Mouse (Mus musculus) lung, embryonic 14.5 days (tissue): Measurements from ENCODE around the gene Xrcc6. TPM values are rescaled to one million over a fixed set of nuclear protein-coding genes. Genes with fewer than 3 reads are reported as not detected.

Experiments used
- ATAC-seq: fragments of 200-750 bp; cut with Nextera tagmentation; 2 replicates; pipeline ENCODE4 v1.8.0; 2017; ENCODE audit warnings: mild to moderate bottlenecking, moderate TSS enrichment, moderate library complexity; ENCODE audit not compliant: insufficient read depth
- DNase-seq: peaks from one replicate; pipeline ENCODE4 v3.0.0-alpha.2; 2015
- H3K27ac ChIP-seq: fragments of 300-500 bp; sonication (generic); 2 replicates; pipeline ENCODE4 v1.5.1; 2014; ENCODE audit warnings: low read depth, mild to moderate bottlenecking, moderate library complexity
- H3K27me3 ChIP-seq: fragments of 300-500 bp; sonication (generic); 2 replicates; pipeline ENCODE4 v1.6.1; 2014; ENCODE audit warnings: low read length, control low read depth; ENCODE audit not compliant: insufficient read depth
- H3K36me3 ChIP-seq: fragments of 300-500 bp; sonication (generic); 2 replicates; pipeline ENCODE4 v1.6.1; 2014; ENCODE audit warnings: control low read depth; ENCODE audit not compliant: insufficient read depth
- H3K4me1 ChIP-seq: fragments of 300-500 bp; sonication (generic); 2 replicates; pipeline ENCODE4 v1.6.1; 2014; ENCODE audit warnings: antibody characterized with exemption, control low read depth; ENCODE audit not compliant: insufficient read depth
- H3K4me2 ChIP-seq: fragments of 300-500 bp; sonication (generic); 2 replicates; pipeline ENCODE4 v1.6.1; 2014; ENCODE audit warnings: mild to moderate bottlenecking
- H3K4me3 ChIP-seq: fragments of 300-500 bp; sonication (generic); 2 replicates; pipeline ENCODE4 v1.5.1; 2014; ENCODE audit warnings: low read depth, low read length
- H3K9ac ChIP-seq: fragments of 300-500 bp; sonication (generic); 2 replicates; pipeline ENCODE4 v1.6.1; 2014
- H3K9me3 ChIP-seq: fragments of 300-500 bp; sonication (generic); 2 replicates; pipeline ENCODE4 v1.6.1; 2016; ENCODE audit warnings: low read depth, low read length, control low read depth
- CTCF ChIP-seq: IDR thresholded peaks from 2 replicates; pipeline ENCODE4 v1.5.1; 2016; ENCODE audit warnings: antibody characterized with exemption, low read depth
- WGBS: fragments of 180-500 bp; shearing (Covaris S2); extraction: QIAGEN DNeasy Blood & Tissue Kit; methylation state at CpG from one replicate; pipeline ENCODE4 v1.1.7; 2014; 5-methylcytosine and 5-hydroxymethylcytosine counted together
- polyA plus RNA-seq: library from polyadenylated mRNA; unstranded; fragments of >200 nt; fragmentation: Nextera tagmentation; extraction: Ambion mirVana; gene quantifications from 2 replicates; pipeline ENCODE4 v1.2.1, GENCODE M21; 2014

Xrcc6 gene
- polyA plus RNA-seq, 1 experiment from 2014 or later, result 93.1 TPM

DNA sequence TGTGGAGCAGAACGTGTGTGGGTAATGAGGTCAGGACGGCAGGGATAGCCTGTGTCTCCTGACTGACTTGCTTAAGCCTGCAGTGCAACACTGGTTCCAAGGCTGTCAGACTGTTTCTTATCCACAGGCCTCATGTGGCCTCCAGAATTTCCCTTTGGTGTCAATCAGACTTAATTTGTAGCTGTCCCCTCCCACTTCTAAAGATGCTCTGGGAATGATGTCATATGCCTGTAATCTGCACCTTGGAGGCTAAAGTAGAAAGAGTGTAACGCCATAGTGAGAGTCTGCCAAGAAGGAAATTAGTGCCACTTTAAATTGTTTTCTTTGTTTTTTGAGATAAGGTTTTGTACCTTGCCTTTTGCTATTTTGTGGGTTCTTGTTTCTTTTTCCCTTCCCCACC, 31.7 kb downstream of the Xrcc6 start:
- WGBS, result 88% methylated on average over 3 of the region's 3 CpGs
- H3K4me3 ChIP-seq, result no peak overlapping the region
- no peak overlapping the region for H3K9ac ChIP-seq
- H3K27me3 ChIP-seq, result no peaks in the 10 kb centered on the region
- no peak overlapping the region for H3K27ac ChIP-seq
- no peak overlapping the region for H3K4me2 ChIP-seq
- H3K9me3 ChIP-seq, result no peaks in the 10 kb centered on the region
- ATAC-seq (no peak), DNase-seq (no peak)
- peaks cover 46% of the 10 kb centered on the region for H3K36me3 ChIP-seq
- TF ChIP-seq CTCF, result no peak
- peaks cover 13% of the 10 kb centered on the region; the same call in 1 of the 2 replicates for H3K4me1 ChIP-seq

- DNase-seq (no peak), ATAC-seq (no peak)
- WGBS, result 82% methylated on average over 13 of the region's 13 CpGs
- peaks cover 77% of the 10 kb centered on the region for H3K36me3 ChIP-seq
- H3K9me3 ChIP-seq, result no peaks in the 10 kb centered on the region
- no peak overlapping the region for H3K4me2 ChIP-seq
- no peaks in the 10 kb centered on the region for H3K27me3 ChIP-seq
- no peak overlapping the region for H3K27ac ChIP-seq
- no peak overlapping the region for H3K9ac ChIP-seq
- 0 out of 2 replicates have a peak, but pooled peaks cover 1% of the 10 kb centered on the region for H3K4me1 ChIP-seq
- no peak for TF ChIP-seq CTCF
- no peak overlapping the region for H3K4me3 ChIP-seq
Measured at GRCm38 (mm10) chr15:82022535-82023088, 35.0 kb downstream of the Xrcc6 start.

- peaks cover 85% of the 10 kb centered on the region for H3K36me3 ChIP-seq
- H3K4me1 ChIP-seq, result no peaks in the 10 kb centered on the region
- H3K27me3 ChIP-seq, result no peaks in the 10 kb centered on the region
- ATAC-seq (no peak), DNase-seq (no peak)
- H3K4me3 ChIP-seq, result no peak overlapping the region
- H3K9ac ChIP-seq, result no peak overlapping the region
- H3K4me2 ChIP-seq, result no peak overlapping the region
- H3K27ac ChIP-seq, result no peak overlapping the region
- WGBS, result 77% methylated on average over 6 of the region's 6 CpGs
- H3K9me3 ChIP-seq, result no peaks in the 10 kb centered on the region
- no peak for TF ChIP-seq CTCF
Measured at GRCm38 (mm10) chr15:82023965-82024635, 36.5 kb downstream of the Xrcc6 start.

DNA sequence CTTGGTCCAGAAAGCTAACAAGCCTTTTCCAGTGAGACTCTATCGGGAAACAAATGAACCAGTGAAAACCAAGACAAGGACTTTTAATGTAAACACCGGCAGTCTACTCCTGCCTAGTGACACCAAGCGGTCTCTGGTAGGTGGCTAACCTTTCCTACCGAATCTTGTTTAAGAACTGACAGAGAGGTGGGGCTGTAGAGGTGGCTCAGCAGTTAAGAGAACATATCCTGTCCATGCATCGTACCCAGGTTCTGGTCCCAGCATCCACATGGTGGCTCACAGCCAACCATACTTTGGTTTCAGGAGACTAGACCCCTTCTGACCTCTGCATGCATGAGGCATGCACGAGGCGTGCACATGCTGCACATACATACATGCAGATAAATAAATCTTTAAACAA, 39.6 kb downstream of the Xrcc6 start:
- ATAC-seq (no peak), DNase-seq (no peak)
- no peak overlapping the region for H3K4me2 ChIP-seq
- peaks cover 95% of the 10 kb centered on the region for H3K36me3 ChIP-seq
- H3K27me3 ChIP-seq, result no peaks in the 10 kb centered on the region
- H3K9me3 ChIP-seq, result no peaks in the 10 kb centered on the region
- no peak overlapping the region for H3K4me3 ChIP-seq
- 83% methylated on average over 7 of the region's 7 CpGs for WGBS
- TF ChIP-seq CTCF, result no peak
- no peak overlapping the region for H3K27ac ChIP-seq
- no peak overlapping the region for H3K9ac ChIP-seq
- no peaks in the 10 kb centered on the region for H3K4me1 ChIP-seq

DNA sequence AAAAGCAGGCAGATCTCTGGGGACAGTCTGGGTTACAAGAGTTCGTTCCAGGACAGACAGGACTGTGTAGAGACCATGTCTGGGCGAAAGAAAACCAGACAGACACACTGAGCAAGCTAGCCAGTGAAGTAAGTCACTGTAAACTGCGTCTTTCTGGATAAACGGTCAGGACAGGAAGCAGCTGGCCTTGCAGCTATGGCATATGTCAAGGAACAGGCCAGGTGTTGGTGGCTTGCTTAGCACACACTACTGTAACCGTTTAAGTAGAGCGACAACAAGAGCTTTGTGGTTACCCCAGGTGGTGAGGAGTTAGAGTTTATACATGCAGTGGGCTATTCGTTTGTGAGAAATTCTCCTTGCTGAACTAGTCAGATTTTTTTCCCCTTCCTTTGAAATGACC, 40.1 kb downstream of the Xrcc6 start:
- no peak overlapping the region for H3K9ac ChIP-seq
- no peaks in the 10 kb centered on the region for H3K27me3 ChIP-seq
- H3K36me3 ChIP-seq, result peaks cover 93% of the 10 kb centered on the region
- no peak for TF ChIP-seq CTCF
- H3K4me3 ChIP-seq, result no peak overlapping the region
- H3K9me3 ChIP-seq, result no peaks in the 10 kb centered on the region
- no peak for DNase-seq
- no peak overlapping the region for H3K4me2 ChIP-seq
- ATAC-seq, result no peak
- no peak overlapping the region for H3K27ac ChIP-seq
- no peaks in the 10 kb centered on the region for H3K4me1 ChIP-seq
- WGBS, result 78% methylated on average over 7 of the region's 7 CpGs

DNA sequence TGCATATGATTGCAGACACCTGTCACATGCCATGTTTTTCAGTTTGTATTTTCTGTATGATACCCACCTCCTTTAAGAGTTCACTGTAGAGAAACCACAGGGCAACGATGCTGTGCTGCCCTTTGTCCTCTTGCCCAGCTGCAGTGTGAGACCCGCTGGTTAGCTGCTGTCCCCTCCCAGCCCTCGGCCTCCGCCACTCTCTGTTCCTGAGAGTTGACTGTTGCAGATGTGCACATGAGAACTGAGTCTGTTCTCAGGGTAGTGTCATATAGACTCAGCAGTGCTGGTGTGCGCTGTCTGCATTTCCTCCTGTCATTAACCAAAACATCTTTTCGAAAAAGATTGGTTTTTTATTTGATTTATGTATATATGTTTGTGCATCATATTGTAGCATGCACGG, 44.8 kb downstream of the Xrcc6 start:
- no peak for TF ChIP-seq CTCF
- Histone ChIP-seq H3K27me3 (no peaks in the 10 kb centered on the region), H3K36me3 (peaks cover 80% of the 10 kb centered on the region), H3K9me3 (no peaks in the 10 kb centered on the region), H3K4me2 (no peak overlapping the region), H3K4me1 (no peaks in the 10 kb centered on the region), H3K27ac (no peak overlapping the region), H3K9ac (no peak overlapping the region), H3K4me3 (no peak overlapping the region)
- DNase-seq, result no peak
- WGBS, result 84% methylated on average over 7 of the region's 7 CpGs
- ATAC-seq, result no peak

GRCm38 (mm10) chr15:82033762-82034161, 46.1 kb downstream of the Xrcc6 start, which contains the start of gene Desi1:
Desi1 (minus strand) TSS chr15:82033862.
- H3K4me2 ChIP-seq, result no peak within 1 kb of the TSS
- 86% methylated on average over 4 of the region's 4 CpGs for WGBS
- H3K4me1 ChIP-seq, result no peaks in the 10 kb centered on the region
- H3K9ac ChIP-seq, result no peak within 1 kb of the TSS
- no peak for TF ChIP-seq CTCF
- H3K4me3 ChIP-seq, result no peak within 1 kb of the TSS
- no peaks in the 10 kb centered on the region for H3K9me3 ChIP-seq
- no peak for ATAC-seq
- H3K36me3 ChIP-seq, result peaks cover 79% of the 10 kb centered on the region
- no peak within 1 kb of the TSS for H3K27ac ChIP-seq
- no peak for DNase-seq
- H3K27me3 ChIP-seq, result no peaks in the 10 kb centered on the region
